Comparison of ENCODE assay signal across 8 mouse cellular contexts in the genomic region with DNA sequence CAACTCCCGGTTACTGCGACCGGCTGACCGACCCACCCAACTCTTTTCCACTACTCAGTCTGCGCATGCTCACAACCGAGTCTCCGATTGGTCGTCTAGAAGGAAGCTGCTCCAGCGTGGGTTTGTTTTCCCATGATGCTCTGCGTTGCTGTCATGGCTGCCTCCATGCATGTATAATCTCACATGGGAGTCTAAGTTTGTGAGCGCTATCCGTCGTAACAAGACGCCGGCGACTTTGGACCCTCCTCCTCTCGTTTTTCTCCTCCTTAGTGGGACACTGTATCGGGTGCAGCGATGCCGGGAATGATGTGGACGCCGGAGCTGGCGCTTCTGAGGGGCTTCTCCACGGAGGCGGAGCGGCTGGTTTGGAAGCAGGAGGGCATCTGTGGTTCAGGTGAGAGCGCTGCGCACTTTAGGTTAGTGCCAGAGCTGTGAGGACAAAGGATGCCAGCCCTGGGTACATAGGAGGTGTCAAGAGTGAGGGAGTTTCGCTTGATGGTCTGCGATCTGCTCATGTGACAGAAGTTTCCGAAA. TPM values are rescaled to one million over a fixed set of nuclear protein-coding genes. Genes with fewer than 3 reads are reported as not detected.
A peak's percentile ranks its signal among the peaks of the same experiment; 100 is the strongest.
DNase-seq lines count a peak whose midpoint lies in the region; ATAC-seq lines count a peak whose summit lies in the region.

A gene (plus strand): TSS at position 115 of the 534 bp plus-strand sequence.

- no peaks in the 10 kb centered on the region for H3K9me3 ChIP-seq in heart, embryonic 14.5 days (ENCODE audit: control insufficient read depth, low read length)
- H3K9me3 ChIP-seq in liver, embryonic 13.5 days (replicated peaks): no peaks in the 10 kb centered on the region
- no peaks in the 10 kb centered on the region for H3K9me3 ChIP-seq in stomach, embryonic 16.5 days (replicated peaks; ENCODE audit: control insufficient read depth, low read length)

- H3K4me2 ChIP-seq in heart, embryonic 14.5 days (ENCODE audit: low read length): peak within 1 kb of the TSS; percentile 72
- H3K4me2 ChIP-seq in liver, embryonic 13.5 days: peak within 1 kb of the TSS; percentile 85
- H3K4me2 ChIP-seq in stomach, embryonic 16.5 days (ENCODE audit: low read depth, low read length): peak within 1 kb of the TSS; percentile 90

- 1% methylated on average over 31 of the region's 31 CpGs for WGBS in heart, embryonic 14.5 days
- WGBS in liver, embryonic 13.5 days (ENCODE audit: insufficient replicate concordance): under 1% methylated on average over 31 of the region's 31 CpGs
- under 1% methylated on average over 31 of the region's 31 CpGs for WGBS in stomach, embryonic 16.5 days

- no peaks in the 10 kb centered on the region for H3K27me3 ChIP-seq in heart, embryonic 14.5 days (ENCODE audit: control insufficient read depth, insufficient read depth, low read length)
- H3K27me3 ChIP-seq in liver, embryonic 13.5 days: no peaks in the 10 kb centered on the region
- no peaks in the 10 kb centered on the region for H3K27me3 ChIP-seq in stomach, embryonic 16.5 days (ENCODE audit: control insufficient read depth, insufficient read depth, low read length)

- peak within 1 kb of the TSS; percentile 66 to 89 for H3K4me3 ChIP-seq in heart, embryonic 14.5 days (ENCODE audit: control insufficient read depth in 1 of 2, insufficient read depth in 1 of 2, low read depth in 1 of 2, low read length in 2 of 2)
- H3K4me3 ChIP-seq in liver, embryonic 13.5 days (replicated peaks): peak within 1 kb of the TSS; percentile 84
- peak within 1 kb of the TSS; percentile 59 for H3K4me3 ChIP-seq in stomach, embryonic 16.5 days (replicated peaks; ENCODE audit: low read length)

- peaks cover 2 to 3% of the 10 kb centered on the region in 2 experiments; a peak in 2 of 4 replicates for H3K4me1 ChIP-seq in heart, embryonic 14.5 days (ENCODE audit: control insufficient read depth in 2 of 2, insufficient read depth in 2 of 2, low read length in 2 of 2)
- peaks cover 20% of the 10 kb centered on the region for H3K4me1 ChIP-seq in liver, embryonic 13.5 days (replicated peaks)
- peaks cover 4% of the 10 kb centered on the region for H3K4me1 ChIP-seq in stomach, embryonic 16.5 days (ENCODE audit: control insufficient read depth, insufficient read depth, low read length)

- H3K36me3 ChIP-seq in heart, embryonic 14.5 days (ENCODE audit: control insufficient read depth, insufficient read depth, low read length): peaks cover 18% of the 10 kb centered on the region
- peaks cover 20% of the 10 kb centered on the region for H3K36me3 ChIP-seq in liver, embryonic 13.5 days
- 0 out of 2 replicates have a peak, but pooled peaks cover 3% of the 10 kb centered on the region for H3K36me3 ChIP-seq in stomach, embryonic 16.5 days (ENCODE audit: control insufficient read depth, insufficient read depth, low read length)

- DNase-seq in c-Kit-negative CD71-positive TER-119-positive erythroid progenitor cells, embryonic 14.5 days (ENCODE audit: low read depth, low spot score): peak; percentile 98
- DNase-seq in fibroblast of lung, adult 2 months (ENCODE audit: low read depth): peak; percentile 95
- peak; percentile 98 for DNase-seq in kidney, postnatal 14 days
- DNase-seq in liver, embryonic 13.5 days: peak; percentile 93
- DNase-seq in neural tube, embryonic 10.5 days (ENCODE audit: extremely low spot score, low spot score): peak; percentile 93

- H3K27ac ChIP-seq in heart, embryonic 14.5 days (replicated peaks in 1 of 2; ENCODE audit: control insufficient read depth in 1 of 2, insufficient read depth in 1 of 2, low read depth in 2 of 2, low read length in 2 of 2): peak within 1 kb of the TSS; percentile 53 to 67
- no peak within 1 kb of the TSS; the same call in 1 of the 2 replicates for H3K27ac ChIP-seq in liver, embryonic 13.5 days
- H3K27ac ChIP-seq in stomach, embryonic 16.5 days (ENCODE audit: low read length): peak within 1 kb of the TSS; percentile 70

- ATAC-seq in CD4-positive, CD25-positive, alpha-beta regulatory T cell, adult 4 months: peak; percentile 98
- ATAC-seq in heart, embryonic 14.5 days (ENCODE audit: insufficient number of reproducible peaks, insufficient read depth, low FRiP score, low read depth): peak; percentile 81
- peak; percentile 87 for ATAC-seq in liver, embryonic 13.5 days (ENCODE audit: low read depth)
- peak; percentile 96 for ATAC-seq in stomach, embryonic 16.5 days (ENCODE audit: insufficient read depth, low FRiP score)

- H3K9ac ChIP-seq in heart, embryonic 14.5 days (ENCODE audit: low read length): peak within 1 kb of the TSS; percentile 76
- H3K9ac ChIP-seq in liver, embryonic 13.5 days: peak within 1 kb of the TSS; percentile 73
- peak within 1 kb of the TSS; percentile 62 for H3K9ac ChIP-seq in stomach, embryonic 16.5 days (ENCODE audit: low read length)

RNA-seq across cellular contexts. Expression of the gene that starts here (rescaled TPM):
- polyA plus RNA-seq in CD4-positive, CD25-positive, alpha-beta regulatory T cell, adult 4 months (2017; shearing (Covaris generic)): 10 to 100 TPM; 31.0 to 32.6 TPM
- 13.9 and 15.3 TPM in 2 replicates for polyA plus RNA-seq in heart, embryonic 14.5 days (2014; fragmentation: Nextera tagmentation; extraction: Ambion mirVana)
- 17.1 and 22.6 TPM in 2 replicates for polyA plus RNA-seq in liver, embryonic 13.5 days (2015; fragmentation: Nextera tagmentation; extraction: Ambion mirVana)
- 19.7 and 20.4 TPM in 2 replicates for polyA plus RNA-seq in stomach, embryonic 16.5 days (2015; fragmentation: Nextera tagmentation; extraction: Ambion mirVana)
